Mouse (Mus musculus) frontal cortex, postnatal 25 days (tissue): ENCODE results near the gene 4933405L10Rik.

ENCODE experiments used
- DNase-seq, 2 experiments: peaks; one replicate each; pipeline ENCODE4 v3.0.0; 2022; ENCODE audit warnings: low spot score in 2 of 2

The 4933405L10Rik gene

GRCm38 (mm10) chr8:105707498-105708403 is at the start of gene 4933405L10Rik, which contains the start of gene Enkd1:
4933405L10Rik (plus strand) TSS chr8:105707655.
Enkd1 (minus strand) TSS chr8:105708210.
- DNase-seq: peak; percentile 54 to 64

- no peak for DNase-seq
Observed at GRCm38 (mm10) chr8:105661167-105661566, 46.3 kb upstream of the 4933405L10Rik start.

DNA sequence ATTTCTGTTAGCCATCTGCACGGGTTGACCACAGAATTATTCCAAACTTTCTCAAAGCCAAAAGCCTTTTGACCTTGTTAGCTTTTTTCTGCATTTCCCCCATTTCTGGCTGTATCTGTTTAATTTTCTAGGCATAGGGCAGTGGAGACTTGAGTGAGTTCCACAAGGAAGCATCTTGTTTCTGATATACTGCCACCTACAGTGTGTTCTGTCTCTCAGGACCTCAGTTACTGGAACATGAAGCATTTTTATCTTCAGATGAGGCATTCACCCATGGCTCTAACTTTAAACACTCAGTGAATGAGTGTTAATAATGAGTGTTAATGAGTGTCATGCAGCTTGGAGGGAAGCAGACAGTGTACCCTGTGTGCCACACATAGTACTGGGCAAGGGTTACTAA is 29.6 kb upstream of the 4933405L10Rik start:
- no peak for DNase-seq

- DNase-seq: no peak
Observed at GRCm38 (mm10) chr8:105685325-105685724, 22.1 kb upstream of the 4933405L10Rik start.

DNA sequence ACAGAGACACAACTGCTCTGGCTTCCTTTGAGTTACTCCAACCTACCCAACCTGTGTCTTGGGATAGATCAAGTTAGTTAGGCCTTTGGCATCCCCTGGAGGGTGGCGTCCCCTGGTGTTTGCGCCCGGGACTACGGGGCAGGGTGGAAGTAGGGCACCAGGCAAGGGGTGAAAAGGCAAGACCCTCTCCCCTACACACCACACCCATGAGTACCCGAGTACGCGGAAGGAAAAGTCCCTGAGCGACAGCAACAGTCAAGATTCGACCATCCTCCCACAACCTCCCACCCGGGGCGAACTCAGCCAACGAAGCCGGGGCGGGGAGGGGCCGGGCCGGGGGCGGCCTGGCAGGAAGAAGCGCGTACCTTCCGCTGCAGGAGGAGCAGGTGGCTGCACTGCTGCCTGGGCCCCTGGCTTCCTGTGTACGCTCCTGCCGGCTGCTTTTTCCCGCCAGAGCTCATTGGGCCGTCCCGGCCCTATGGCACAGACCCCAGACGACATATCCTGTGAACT is 21.6 kb upstream of the 4933405L10Rik start, which contains the start of gene Carmil2:
TSS of gene Carmil2 (plus strand) at position 479 of the 513 bp plus-strand sequence.
- no peak for DNase-seq

GRCm38 (mm10) chr8:105686551-105686950 is 20.9 kb upstream of the 4933405L10Rik start:
- no peak for DNase-seq

DNA sequence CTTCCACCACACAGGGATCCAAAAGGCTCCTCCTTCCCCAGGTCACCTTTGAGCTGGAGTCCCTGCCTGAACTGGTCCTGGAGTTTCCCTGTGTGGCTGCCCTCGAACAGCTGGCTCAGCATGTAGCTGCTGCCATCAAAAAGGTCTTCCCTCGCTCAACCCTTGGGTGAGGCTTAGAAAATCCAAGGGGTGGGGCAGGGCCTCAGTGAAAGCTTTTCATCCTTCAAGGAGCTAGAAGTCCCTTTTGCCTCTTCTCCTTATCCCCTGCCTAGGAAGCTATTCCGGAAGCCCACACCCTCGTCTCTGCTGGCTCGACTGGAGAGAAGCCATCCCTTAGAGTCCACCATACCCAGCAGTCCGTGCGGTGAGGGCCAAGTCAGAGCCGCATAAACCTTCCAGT is 19.9 kb upstream of the 4933405L10Rik start:
- DNase-seq: no peak

DNA sequence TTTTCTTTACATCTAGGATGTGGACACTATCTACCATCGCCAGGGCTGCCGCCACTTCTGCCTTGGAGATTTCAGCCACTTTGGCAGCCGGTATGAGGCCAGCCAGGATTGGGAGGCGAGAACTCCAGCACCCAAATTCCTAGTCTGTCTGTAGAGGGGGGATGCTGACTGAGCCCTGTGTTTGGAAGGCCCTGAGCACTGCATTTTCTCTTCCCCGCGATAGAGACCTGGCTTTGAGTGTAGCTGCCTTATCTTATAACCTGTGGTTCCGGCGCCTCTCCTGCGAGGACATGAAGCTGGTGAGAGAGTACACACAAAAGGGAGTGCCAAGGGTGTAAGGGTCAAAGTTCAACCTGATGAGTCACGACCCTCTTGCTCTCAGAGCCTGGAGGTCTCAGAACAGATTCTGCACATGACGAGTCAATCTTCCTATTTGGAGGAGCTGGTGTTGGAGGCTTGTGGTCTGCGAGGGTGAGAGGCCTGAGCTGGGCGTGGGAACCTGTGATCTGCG is 19.2 kb upstream of the 4933405L10Rik start:
- DNase-seq: no peak

DNA sequence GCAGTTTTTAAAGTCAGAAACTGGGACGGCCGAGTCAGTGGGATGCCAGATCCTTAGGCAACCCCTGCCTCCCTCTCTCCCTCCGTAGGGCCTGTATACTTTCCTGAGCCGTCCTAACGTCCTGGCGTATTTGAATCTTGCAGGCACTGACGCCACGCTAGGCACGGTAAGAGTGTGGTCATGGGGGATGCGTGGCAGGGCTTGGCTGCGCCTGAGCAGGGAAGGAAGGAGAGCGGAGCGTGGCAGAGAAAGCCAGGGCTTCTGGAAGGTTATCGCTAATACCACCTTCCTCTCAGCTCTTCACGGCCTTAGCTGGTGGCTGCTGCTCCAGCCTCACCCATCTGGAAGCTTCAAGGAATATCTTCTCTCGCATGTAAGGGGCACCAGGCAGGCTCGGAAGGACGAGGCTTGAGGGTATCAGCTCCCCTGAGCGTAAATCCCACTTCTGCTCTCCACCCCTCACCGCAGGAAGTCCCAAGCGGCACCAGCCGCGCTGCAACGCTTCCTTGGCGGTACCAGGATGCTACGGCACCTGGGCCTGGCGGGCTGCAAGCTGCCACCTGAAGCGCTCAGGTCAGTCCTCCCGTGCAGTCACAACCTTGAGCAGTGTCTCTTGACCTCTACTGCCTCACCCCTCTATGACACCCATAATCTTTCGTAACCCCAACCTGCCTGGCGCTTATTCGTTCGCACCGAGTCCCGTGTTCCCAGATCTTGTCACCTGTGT is 18.0 kb upstream of the 4933405L10Rik start:
- DNase-seq: no peak

- no peak for DNase-seq
Observed at GRCm38 (mm10) chr8:105689983-105690360, 17.5 kb upstream of the 4933405L10Rik start.

DNA sequence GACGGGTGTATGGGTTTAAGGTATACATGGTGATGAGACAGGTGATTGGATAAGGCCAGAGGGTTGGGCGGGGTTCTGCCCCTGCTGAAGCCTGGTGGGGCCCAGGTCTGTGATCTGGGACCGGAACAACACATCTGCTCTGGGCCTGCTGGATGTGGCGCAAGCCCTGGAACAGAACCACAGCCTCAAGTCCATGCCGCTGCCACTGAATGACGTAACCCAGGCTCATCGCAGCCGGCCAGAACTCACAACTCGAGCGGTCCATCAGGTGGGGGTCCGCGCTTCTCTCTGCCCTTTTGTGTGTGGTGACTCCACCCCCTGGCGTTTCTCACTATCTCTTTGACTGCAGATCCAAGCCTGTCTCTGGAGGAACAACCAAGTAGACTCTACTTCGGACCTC is 16.5 kb upstream of the 4933405L10Rik start:
- DNase-seq: no peak

DNA sequence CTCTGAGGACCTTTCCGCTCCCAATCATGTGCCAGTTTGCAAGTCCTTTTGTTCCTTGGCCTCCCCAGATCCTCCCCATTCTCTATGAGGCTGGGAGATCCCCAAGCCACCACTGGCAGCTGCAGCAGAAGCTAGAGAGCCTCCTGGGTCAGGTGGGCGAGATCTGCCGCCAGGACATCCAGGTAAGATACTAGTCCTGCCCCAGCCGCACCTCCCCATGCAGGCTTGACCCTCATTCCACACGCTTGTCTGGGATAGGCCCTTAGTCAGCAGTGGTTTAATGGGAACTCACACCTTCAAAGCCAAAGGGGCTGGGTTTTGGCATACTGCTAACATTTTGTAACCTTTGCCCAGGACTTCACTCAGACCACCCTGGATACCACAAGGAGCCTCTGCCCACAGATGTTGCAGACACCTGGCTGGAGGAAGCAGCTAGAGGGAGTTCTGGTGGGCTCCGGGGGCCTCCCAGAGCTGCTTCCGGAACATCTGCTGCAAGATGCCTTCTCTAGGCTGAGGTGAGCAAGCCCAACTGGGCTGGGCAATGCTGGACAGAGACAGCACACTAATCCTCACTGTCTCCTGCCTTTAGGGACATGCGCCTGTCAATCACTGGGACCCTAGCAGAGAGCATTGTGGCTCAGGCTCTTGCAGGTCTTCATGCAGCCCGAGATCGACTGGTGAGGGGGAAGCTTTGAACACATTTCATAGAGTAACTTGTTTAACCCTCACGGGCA is 14.8 kb upstream of the 4933405L10Rik start:
- no peak for DNase-seq

- DNase-seq: peak; percentile 50 to 64
Observed at GRCm38 (mm10) chr8:105693648-105694047, 13.8 kb upstream of the 4933405L10Rik start.

- DNase-seq: peak in 1 of 2 experiments; percentile 47
Observed at GRCm38 (mm10) chr8:105694051-105694799, 13.2 kb upstream of the 4933405L10Rik start.

DNA sequence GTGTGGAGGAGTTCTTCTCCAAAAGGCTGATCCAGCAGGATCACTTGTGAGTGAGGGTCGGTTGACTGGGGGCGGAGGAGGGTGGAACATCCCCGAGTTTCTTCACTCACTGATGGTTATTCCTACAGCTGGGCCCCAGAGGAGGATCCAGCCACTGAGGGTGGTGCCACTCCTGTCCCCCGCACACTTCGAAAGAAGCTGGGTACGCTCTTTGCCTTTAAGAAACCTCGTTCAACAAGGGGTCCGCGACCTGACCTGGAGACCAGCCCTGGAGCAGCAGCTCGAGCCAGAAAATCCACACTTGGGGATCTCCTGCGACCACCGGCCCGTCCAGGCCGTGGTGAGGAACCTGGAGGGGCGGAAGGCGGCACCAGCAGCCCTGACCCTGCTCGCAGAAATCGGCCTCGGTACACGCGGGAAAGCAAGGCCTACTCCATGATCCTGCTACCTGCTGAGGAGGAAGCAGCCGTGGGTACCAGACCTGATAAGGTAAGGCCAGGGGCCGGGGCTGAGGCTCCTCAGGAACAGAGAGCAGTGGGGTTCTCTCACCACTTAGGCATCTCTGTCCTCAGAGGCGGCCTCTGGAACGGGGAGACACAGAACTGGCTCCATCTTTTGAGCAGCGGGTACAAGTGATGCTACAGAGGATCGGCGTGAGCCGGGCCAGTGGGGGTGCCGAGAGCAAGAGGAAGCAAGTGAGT is 12.2 kb upstream of the 4933405L10Rik start:
- no peak for DNase-seq

DNA sequence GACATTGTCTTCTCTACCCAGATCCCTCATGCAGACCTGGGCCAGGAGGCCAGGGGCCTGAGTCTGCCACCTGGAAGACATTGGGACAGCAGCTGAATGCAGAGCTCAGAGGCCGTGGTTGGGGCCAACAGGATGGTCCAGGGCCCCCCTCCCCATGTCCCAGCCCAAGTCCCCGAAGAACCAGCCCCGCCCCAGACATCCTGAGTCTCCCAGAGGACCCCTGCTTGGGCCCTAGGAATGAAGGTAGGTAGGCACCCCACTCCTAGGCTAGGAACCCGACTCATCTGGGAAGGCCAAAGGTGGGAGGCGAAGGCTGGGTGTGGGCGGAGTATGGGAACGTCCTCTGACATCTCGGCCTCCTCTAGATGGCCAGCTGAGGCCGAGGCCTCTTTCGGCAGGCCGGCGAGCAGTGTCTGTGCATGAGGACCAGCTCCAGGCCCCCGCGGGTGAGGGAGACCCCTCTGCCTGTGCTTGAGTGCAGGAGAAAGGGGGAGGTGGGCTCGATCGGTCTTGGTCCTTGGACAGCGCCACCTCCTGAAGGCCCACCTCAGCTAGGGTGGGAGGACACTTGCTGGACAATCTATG is 10.2 kb upstream of the 4933405L10Rik start:
- no peak for DNase-seq

- DNase-seq: no peak
Observed at GRCm38 (mm10) chr8:105698734-105699133, 8.7 kb upstream of the 4933405L10Rik start.

- DNase-seq: no peak
Observed at GRCm38 (mm10) chr8:105699488-105700215, 7.8 kb upstream of the 4933405L10Rik start.

GRCm38 (mm10) chr8:105700566-105700965 is 6.9 kb upstream of the 4933405L10Rik start:
- peak in 1 of 2 experiments; percentile 60 for DNase-seq
